Mouse (Mus musculus) hindbrain, embryonic 14.5 days (tissue): ENCODE results near the gene Ergic1. TPM values are rescaled to one million over a fixed set of nuclear protein-coding genes. Genes with fewer than 3 reads are reported as not detected.

Experiments used
- ATAC-seq: fragments of 200-750 bp; cut with Nextera tagmentation; 2 replicates; pipeline ENCODE4 v1.8.0; 2017; ENCODE audit warnings: moderate number of reproducible peaks, mild to moderate bottlenecking, moderate TSS enrichment, moderate library complexity; ENCODE audit not compliant: low FRiP score
- DNase-seq: peaks from one replicate; pipeline ENCODE4 v3.0.0-alpha.2; 2015; ENCODE audit warnings: low spot score
- H3K27ac ChIP-seq: fragments of 300-500 bp; sonication (generic); 2 replicates; pipeline ENCODE4 v1.5.1; 2014; ENCODE audit warnings: mild to moderate bottlenecking, moderate library complexity
- H3K27me3 ChIP-seq: fragments of 300-500 bp; sonication (generic); 2 replicates; pipeline ENCODE4 v1.6.1; 2014; ENCODE audit warnings: mild to moderate bottlenecking, low read length, mixed read lengths; ENCODE audit not compliant: control insufficient read depth, insufficient read depth
- H3K36me3 ChIP-seq: fragments of 300-500 bp; sonication (generic); replicated peaks from 2 replicates; pipeline ENCODE4 v1.6.1; 2014; ENCODE audit not compliant: control insufficient read depth, insufficient read depth
- H3K4me1 ChIP-seq: fragments of 300-500 bp; sonication (generic); replicated peaks from 2 replicates; pipeline ENCODE4 v1.6.1; 2014; ENCODE audit warnings: antibody characterized with exemption, low read length, mixed read lengths; ENCODE audit not compliant: control insufficient read depth, insufficient read depth
- H3K4me2 ChIP-seq: fragments of 300-500 bp; sonication (generic); replicated peaks from 2 replicates; pipeline ENCODE4 v1.6.1; 2014; ENCODE audit warnings: mild to moderate bottlenecking, moderate library complexity
- H3K4me3 ChIP-seq: fragments of 300-500 bp; sonication (generic); replicated peaks from 2 replicates; pipeline ENCODE4 v1.5.1; 2014; ENCODE audit warnings: mild to moderate bottlenecking, low read length
- H3K9ac ChIP-seq: fragments of 300-500 bp; sonication (generic); 2 replicates; pipeline ENCODE4 v1.6.1; 2014
- H3K9me3 ChIP-seq: fragments of 300-500 bp; sonication (generic); 2 replicates; pipeline ENCODE4 v1.6.1; 2016; ENCODE audit warnings: low read length; ENCODE audit not compliant: control insufficient read depth
- WGBS: fragments of 180-500 bp; shearing (Covaris S2); extraction: QIAGEN DNeasy Blood & Tissue Kit; methylation state at CpG from one replicate; pipeline ENCODE4 v1.1.7; 2014; 5-methylcytosine and 5-hydroxymethylcytosine counted together
- polyA plus RNA-seq: library from polyadenylated mRNA; unstranded; fragments of >200 nt; fragmentation: Nextera tagmentation; extraction: Ambion mirVana; gene quantifications from 2 replicates; pipeline ENCODE4 v1.2.1, GENCODE M21; 2014

Ergic1 gene
- polyA plus RNA-seq, 1 experiment from 2014 or later, result 110 TPM

- Histone ChIP-seq H3K9ac (no peak overlapping the region), H3K36me3 (no peaks in the 10 kb centered on the region), H3K27me3 (no peaks in the 10 kb centered on the region), H3K4me2 (no peak overlapping the region), H3K4me3 (no peak overlapping the region), H3K27ac (no peak overlapping the region), H3K9me3 (no peaks in the 10 kb centered on the region), H3K4me1 (no peaks in the 10 kb centered on the region)
- DNase-seq, result no peak
- no peak for ATAC-seq
- 91% methylated on average over 5 of the region's 5 CpGs for WGBS
Measured at GRCm38 (mm10) chr17:26534695-26535094, 26.6 kb upstream of the Ergic1 start.

GRCm38 (mm10) chr17:26535251-26536136 is 25.8 kb upstream of the Ergic1 start:
- no peaks in the 10 kb centered on the region for H3K36me3 ChIP-seq
- DNase-seq, result no peak
- no peak for ATAC-seq
- H3K27me3 ChIP-seq, result no peaks in the 10 kb centered on the region
- WGBS, result 89% methylated on average over 7 of the region's 7 CpGs
- H3K27ac ChIP-seq, result no peak overlapping the region
- H3K4me2 ChIP-seq, result no peak overlapping the region
- no peaks in the 10 kb centered on the region for H3K9me3 ChIP-seq
- H3K4me3 ChIP-seq, result no peak overlapping the region
- H3K9ac ChIP-seq, result no peak overlapping the region
- no peaks in the 10 kb centered on the region for H3K4me1 ChIP-seq

DNA sequence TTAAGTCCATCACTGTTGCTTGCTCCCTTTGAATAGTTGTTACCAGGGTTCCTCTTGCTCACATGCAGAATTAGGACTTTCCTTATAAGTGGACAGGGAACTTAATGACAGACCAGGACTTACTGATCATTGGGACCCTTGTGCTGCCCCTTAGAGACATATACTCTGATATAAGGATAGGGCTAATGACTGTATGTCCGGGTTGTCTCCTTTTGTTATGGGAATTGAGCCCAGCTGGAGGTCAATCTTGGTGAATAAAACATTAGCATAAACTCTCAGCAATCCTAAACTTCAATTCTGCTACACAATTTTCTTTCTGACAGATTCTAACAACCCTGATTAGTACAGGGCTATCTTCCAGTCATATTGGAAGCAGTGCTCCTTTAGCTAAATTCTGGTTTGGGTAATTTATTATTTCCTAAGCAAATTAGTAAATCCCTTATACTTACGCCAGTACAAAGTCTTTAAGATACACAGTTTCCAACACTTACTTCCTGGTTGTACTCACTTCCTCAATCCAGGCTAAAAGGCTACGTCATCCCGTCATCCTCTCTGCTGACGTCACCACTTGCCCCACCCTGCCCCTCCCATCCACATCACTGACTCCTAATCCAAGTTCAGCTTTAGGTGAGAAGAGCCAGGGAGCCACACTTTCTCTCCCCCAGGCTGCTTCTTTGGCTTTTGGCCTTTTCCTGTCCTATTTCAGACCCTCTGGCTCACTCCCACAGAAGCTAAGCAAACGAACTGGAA is 23.4 kb upstream of the Ergic1 start:
- WGBS, result 38% methylated on average over 6 of the region's 6 CpGs
- Histone ChIP-seq H3K9me3 (no peaks in the 10 kb centered on the region), H3K36me3 (no peaks in the 10 kb centered on the region), H3K27ac (no peak overlapping the region), H3K4me3 (no peak overlapping the region), H3K4me1 (no peaks in the 10 kb centered on the region), H3K9ac (no peak overlapping the region), H3K27me3 (no peaks in the 10 kb centered on the region), H3K4me2 (no peak overlapping the region)
- ATAC-seq (no peak), DNase-seq (no peak)

GRCm38 (mm10) chr17:26540083-26540482 is 21.2 kb upstream of the Ergic1 start:
- Histone ChIP-seq H3K27me3 (no peaks in the 10 kb centered on the region), H3K9ac (no peak overlapping the region), H3K4me2 (no peak overlapping the region), H3K36me3 (no peaks in the 10 kb centered on the region), H3K27ac (no peak overlapping the region), H3K4me1 (no peaks in the 10 kb centered on the region), H3K9me3 (no peaks in the 10 kb centered on the region), H3K4me3 (no peak overlapping the region)
- 83% methylated on average over 5 of the region's 5 CpGs for WGBS
- no peak for DNase-seq
- ATAC-seq, result no peak

DNA sequence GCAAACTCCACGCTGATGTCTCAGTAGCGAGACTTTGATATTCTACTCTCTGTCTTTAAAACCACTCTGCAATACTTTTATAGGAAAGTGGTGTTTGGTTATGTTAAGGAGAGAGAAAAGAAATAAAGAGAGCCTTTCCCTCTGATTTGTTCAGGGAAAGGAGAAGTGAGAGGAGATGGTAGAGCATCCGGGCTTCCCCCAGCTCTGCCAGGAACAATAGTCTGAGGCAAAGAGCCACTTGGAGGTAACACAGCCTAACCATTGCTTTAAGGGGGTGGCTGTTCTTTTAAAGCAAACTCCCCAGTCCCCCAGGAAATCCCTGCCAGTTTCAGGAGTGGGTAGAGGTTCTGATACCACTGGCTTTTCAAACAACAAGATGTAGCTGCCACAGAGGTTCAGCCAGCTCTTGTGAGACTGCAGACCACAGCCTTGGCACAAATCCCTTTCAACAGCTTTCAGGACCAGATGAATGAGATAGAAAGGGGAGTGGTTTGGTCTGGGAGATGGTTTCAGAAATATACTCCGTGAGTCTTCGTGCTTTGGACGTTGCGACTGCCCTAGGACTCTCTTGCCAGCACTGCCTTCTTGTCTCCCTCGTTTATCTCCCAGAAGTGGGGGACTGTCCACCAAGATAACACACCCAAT is 16.8 kb upstream of the Ergic1 start:
- ATAC-seq (no peak), DNase-seq (no peak)
- Histone ChIP-seq H3K4me3 (no peak overlapping the region), H3K4me1 (0 out of 2 replicates have a peak, but pooled peaks cover 2% of the 10 kb centered on the region), H3K27ac (no peak overlapping the region), H3K27me3 (no peaks in the 10 kb centered on the region), H3K9me3 (no peaks in the 10 kb centered on the region), H3K9ac (no peak overlapping the region), H3K36me3 (no peaks in the 10 kb centered on the region), H3K4me2 (no peak overlapping the region)
- 86% methylated on average over 8 of the region's 8 CpGs for WGBS

- Histone ChIP-seq H3K9me3 (no peaks in the 10 kb centered on the region), H3K4me2 (no peak overlapping the region), H3K4me1 (0 out of 2 replicates have a peak, but pooled peaks cover 4% of the 10 kb centered on the region), H3K9ac (no peak overlapping the region), H3K4me3 (no peak overlapping the region), H3K27ac (no peak overlapping the region; the same call in 1 of the 2 replicates), H3K27me3 (no peaks in the 10 kb centered on the region), H3K36me3 (no peaks in the 10 kb centered on the region)
- ATAC-seq (no peak), DNase-seq (no peak)
- WGBS, result 49% methylated on average over 7 of the region's 7 CpGs
Measured at GRCm38 (mm10) chr17:26547771-26548170, 13.5 kb upstream of the Ergic1 start.

DNA sequence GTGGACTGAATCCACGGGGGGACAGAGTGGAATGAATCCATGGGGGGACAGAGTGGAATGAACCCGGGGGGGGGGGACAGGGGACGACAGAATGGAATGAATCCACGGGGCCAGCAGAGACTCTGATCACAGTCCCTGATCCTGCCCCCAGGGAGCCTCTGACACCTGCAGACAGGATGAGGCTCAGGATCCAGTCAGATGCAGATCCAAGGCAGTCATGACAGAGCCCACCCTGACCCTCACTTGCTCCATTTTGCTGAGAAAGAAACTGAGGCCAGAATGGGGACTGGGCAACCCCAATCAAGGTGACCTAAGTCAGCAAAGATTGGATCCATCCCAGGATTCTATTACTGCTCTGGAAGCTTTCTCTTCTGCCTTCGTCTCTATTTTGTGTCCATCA is 12.7 kb upstream of the Ergic1 start:
- Histone ChIP-seq H3K4me1 (0 out of 2 replicates have a peak, but pooled peaks cover 4% of the 10 kb centered on the region), H3K4me3 (no peak overlapping the region), H3K27me3 (no peaks in the 10 kb centered on the region), H3K9me3 (no peaks in the 10 kb centered on the region), H3K4me2 (no peak overlapping the region), H3K36me3 (no peaks in the 10 kb centered on the region), H3K27ac (no peak overlapping the region), H3K9ac (no peak overlapping the region)
- DNase-seq (no peak), ATAC-seq (no peak)
- WGBS, result 11% methylated on average over 4 of the region's 5 CpGs

DNA sequence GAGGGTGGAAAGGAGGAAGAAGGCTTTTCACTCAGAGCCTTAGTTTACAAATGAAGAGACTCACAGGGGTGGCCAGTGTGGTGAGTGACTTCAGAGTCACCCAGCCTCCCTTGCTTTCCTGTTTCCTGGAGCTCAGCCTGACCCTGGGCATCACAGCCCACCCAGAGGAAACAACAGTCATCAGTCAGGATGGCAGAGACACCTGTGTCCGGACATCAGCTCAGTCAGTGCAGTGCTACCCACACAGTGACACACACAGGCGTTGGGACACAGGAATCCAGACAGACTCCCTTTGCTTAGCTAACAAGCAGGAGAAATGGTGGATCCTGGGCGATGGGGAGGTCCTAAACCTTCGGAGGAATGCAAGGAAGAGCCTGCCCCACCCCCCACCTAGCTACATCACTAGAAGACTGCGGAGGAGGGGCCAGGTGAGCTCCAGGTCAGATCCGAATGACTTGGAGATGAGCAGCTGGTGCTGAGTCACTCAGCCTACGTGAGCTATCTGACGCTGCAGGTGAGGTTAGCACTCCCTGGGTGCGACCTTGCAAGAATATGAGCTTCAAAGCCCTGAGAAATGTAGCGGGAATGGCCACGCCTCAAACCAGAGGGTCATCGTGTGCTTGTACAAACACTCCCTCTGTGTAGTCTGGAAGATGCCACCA is 12.0 kb upstream of the Ergic1 start:
- Histone ChIP-seq H3K4me3 (no peak overlapping the region), H3K27ac (no peak overlapping the region), H3K4me1 (0 out of 2 replicates have a peak, but pooled peaks cover 4% of the 10 kb centered on the region), H3K36me3 (no peaks in the 10 kb centered on the region), H3K27me3 (no peaks in the 10 kb centered on the region), H3K4me2 (no peak overlapping the region), H3K9me3 (no peaks in the 10 kb centered on the region), H3K9ac (no peak overlapping the region)
- DNase-seq (no peak), ATAC-seq (no peak)
- WGBS, result 16% methylated on average over 12 of the region's 12 CpGs

- no peak overlapping the region for H3K4me3 ChIP-seq
- H3K27me3 ChIP-seq, result no peaks in the 10 kb centered on the region
- H3K4me2 ChIP-seq, result no peak overlapping the region
- WGBS, result 90% methylated on average over 6 of the region's 6 CpGs
- no peak overlapping the region for H3K9ac ChIP-seq
- no peak overlapping the region for H3K27ac ChIP-seq
- DNase-seq, result no peak
- H3K36me3 ChIP-seq, result no peaks in the 10 kb centered on the region
- 0 out of 2 replicates have a peak, but pooled peaks cover 4% of the 10 kb centered on the region for H3K4me1 ChIP-seq
- H3K9me3 ChIP-seq, result no peaks in the 10 kb centered on the region
- no peak for ATAC-seq
Measured at GRCm38 (mm10) chr17:26551104-26551503, 10.2 kb upstream of the Ergic1 start.
